Mouse (Mus musculus): ENCODE results near the gene Ifne.

DNA sequence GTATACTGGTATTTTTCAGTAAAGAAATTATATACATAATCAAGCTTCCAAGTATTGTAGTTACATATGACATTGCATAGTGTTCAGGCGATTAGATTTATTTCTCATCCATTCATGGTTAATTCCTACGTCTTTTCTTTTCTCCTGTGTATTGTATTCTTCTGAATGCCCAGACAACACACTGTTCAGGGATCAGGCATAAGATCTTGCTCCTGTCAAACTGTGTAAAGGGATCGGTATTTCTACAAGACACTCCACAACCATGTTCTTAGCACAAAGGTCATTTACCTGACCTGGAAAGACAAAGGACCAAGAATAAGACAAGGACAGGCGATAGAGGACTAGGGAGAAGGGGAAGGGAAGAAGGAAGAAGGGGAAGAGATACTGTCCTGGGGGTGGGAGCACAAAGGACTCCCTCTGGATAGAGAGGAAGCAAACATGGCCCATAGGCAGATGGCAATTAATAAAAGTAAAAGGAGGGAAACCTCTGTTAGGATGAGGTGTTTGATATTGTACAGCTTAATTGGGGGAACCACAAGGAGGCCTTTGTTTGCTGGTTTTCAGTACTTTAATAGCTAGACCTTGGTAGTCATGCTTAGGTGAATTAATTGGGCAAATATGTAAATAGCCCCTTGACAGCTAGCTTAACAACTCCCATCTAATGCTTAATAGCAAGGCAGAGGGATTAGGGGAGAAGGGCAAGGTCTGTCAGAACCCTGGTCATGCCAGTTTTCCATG lies 28.8 kb downstream of the Ifne start:
- TF ChIP-seq POLR2A (IDR thresholded peaks at IDR 0.05; ENCODE audit: extremely low read depth, insufficient read depth, low read length), result no peak
- no peak for TF ChIP-seq CTCF (IDR thresholded peaks at IDR 0.05; ENCODE audit: low read depth, low read length)
